Mouse (Mus musculus): ENCODE data around the gene Cyp4f39. TPM values are rescaled to one million over a fixed set of nuclear protein-coding genes. Genes with fewer than 3 reads are reported as not detected.
A peak's percentile ranks its signal among the peaks of the same experiment; 100 is the strongest.
"Not testable (repeated sequence)": the region's sequence is repeated elsewhere in the genome, so short reads cannot be mapped to it uniquely, and the experiment has no call there.

Cyp4f39 gene
- total and polyA plus RNA-seq, 3 experiments, result 0.27 TPM; not detected in 2

GRCm38 (mm10) chr17:32534068-32534467, 81.5 kb downstream of the Cyp4f39 start:
- H3K4me1 ChIP-seq (ENCODE audit: insufficient read depth, low read depth, low read length), result no peaks in the 10 kb centered on the region
- peaks cover 18% of the 10 kb centered on the region for H3K27me3 ChIP-seq (ENCODE audit: insufficient read depth, low read length)
- H3K9me3 ChIP-seq (replicated peaks), result no peaks in the 10 kb centered on the region
- DNase-seq (ENCODE audit: low spot score) (no peak), ATAC-seq (ENCODE audit: extremely low read depth, insufficient number of reproducible peaks, low FRiP score, poor library complexity, severe bottlenecking) (no peak)
- H3K4me3 ChIP-seq (ENCODE audit: low read depth, low read length), result no peak overlapping the region
- H3K36me3 ChIP-seq (replicated peaks), result no peaks in the 10 kb centered on the region
- no peak for TF ChIP-seq GATA1 (IDR thresholded peaks at IDR 0.05; ENCODE audit: borderline replicate concordance, low read length)
- no peak for TF ChIP-seq CTCF (IDR thresholded peaks at IDR 0.05; ENCODE audit: low read depth, low read length)
- no peak for TF ChIP-seq GATA2 (IDR thresholded peaks at IDR 0.05; ENCODE audit: borderline replicate concordance, low read depth, low read length)
- TF ChIP-seq POLR2AphosphoS5 (IDR thresholded peaks at IDR 0.05; ENCODE audit: insufficient replicate concordance, low read depth, low read length), result no peak
- no peak for TF ChIP-seq TAL1 (conservative IDR thresholded peaks at IDR 0.05; ENCODE audit: low read depth, low read length)

- H3K27me3 ChIP-seq (ENCODE audit: insufficient read depth, low read length), result peaks cover 21% of the 10 kb centered on the region
- H3K4me3 ChIP-seq (ENCODE audit: low read depth, low read length), result peak within 1 kb of the TSS; percentile 9; the same call in 1 of the 2 replicates
- H3K36me3 ChIP-seq (replicated peaks); ATAC-seq (ENCODE audit: extremely low read depth, insufficient number of reproducible peaks, low FRiP score, poor library complexity, severe bottlenecking); H3K4me1 ChIP-seq (ENCODE audit: insufficient read depth, low read depth, low read length); H3K9me3 ChIP-seq (replicated peaks): not testable (repeated sequence)
- peak; percentile 4 for DNase-seq (ENCODE audit: low spot score)
These were observed 83.7 kb downstream of the Cyp4f39 start, which contains the start of gene Cyp4f16 for GRCm38 (mm10) chr17:32536051-32536866. Cyp4f16 (plus strand) TSS chr17:32536558.

GRCm38 (mm10) chr17:32536867-32537250, 84.3 kb downstream of the Cyp4f39 start:
- H3K9me3 ChIP-seq (replicated peaks), result no peaks in the 10 kb centered on the region
- peak overlapping the region; percentile 9; the same call in 1 of the 2 replicates for H3K4me3 ChIP-seq (ENCODE audit: low read depth, low read length)
- no peaks in the 10 kb centered on the region for H3K4me1 ChIP-seq (ENCODE audit: insufficient read depth, low read depth, low read length)
- no peak for ATAC-seq (ENCODE audit: extremely low read depth, insufficient number of reproducible peaks, low FRiP score, poor library complexity, severe bottlenecking)
- no peaks in the 10 kb centered on the region for H3K36me3 ChIP-seq (replicated peaks)
- DNase-seq (ENCODE audit: low spot score), result no peak
- no peak for TF ChIP-seq GATA1 (IDR thresholded peaks at IDR 0.05; ENCODE audit: borderline replicate concordance, low read length)
- no peak for TF ChIP-seq CTCF (IDR thresholded peaks at IDR 0.05; ENCODE audit: low read depth, low read length)
- no peak for TF ChIP-seq POLR2AphosphoS5 (IDR thresholded peaks at IDR 0.05; ENCODE audit: insufficient replicate concordance, low read depth, low read length)
- no peak for TF ChIP-seq GATA2 (IDR thresholded peaks at IDR 0.05; ENCODE audit: borderline replicate concordance, low read depth, low read length)
- TF ChIP-seq TAL1 (conservative IDR thresholded peaks at IDR 0.05; ENCODE audit: low read depth, low read length), result no peak
- H3K27me3 ChIP-seq (ENCODE audit: insufficient read depth, low read length), result peaks cover 18% of the 10 kb centered on the region; the same call in 1 of the 2 replicates

Other genes with a start within 250 kb of the Cyp4f39 start
- gene Brd4, start 168.0 kb upstream of the Cyp4f39 start, total RNA-seq (2014; fragmentation: Nextera tagmentation), result 269 and 323 TPM in 2 replicates
- 11.5 and 16.0 TPM in 2 replicates for gene Brd4, start 168.0 kb upstream of the Cyp4f39 start, total RNA-seq (2017)
- gene Brd4, start 168.0 kb upstream of the Cyp4f39 start, polyA plus RNA-seq (2012), result 210 and 237 TPM in 2 replicates
- gene Akap8, start 131.5 kb upstream of the Cyp4f39 start, total RNA-seq (2014; fragmentation: Nextera tagmentation), result 67.3 and 80.8 TPM in 2 replicates
- 119 and 132 TPM in 2 replicates for gene Akap8, start 131.5 kb upstream of the Cyp4f39 start, total RNA-seq (2017)
- gene Akap8, start 131.5 kb upstream of the Cyp4f39 start, polyA plus RNA-seq (2012), result 251 and 272 TPM in 2 replicates
- 57.8 and 68.8 TPM in 2 replicates for gene Akap8l, start 102.1 kb upstream of the Cyp4f39 start, total RNA-seq (2014; fragmentation: Nextera tagmentation)
- 44.4 and 57.6 TPM in 2 replicates for gene Akap8l, start 102.1 kb upstream of the Cyp4f39 start, total RNA-seq (2017)
- 80.3 and 101 TPM in 2 replicates for gene Akap8l, start 102.1 kb upstream of the Cyp4f39 start, polyA plus RNA-seq (2012)
- gene Wiz, start 63.3 kb upstream of the Cyp4f39 start, total RNA-seq (2014; fragmentation: Nextera tagmentation), result 66.2 and 66.7 TPM in 2 replicates
- 2.3 and 2.7 TPM in 2 replicates for gene Wiz, start 63.3 kb upstream of the Cyp4f39 start, total RNA-seq (2017)
- gene Wiz, start 63.3 kb upstream of the Cyp4f39 start, polyA plus RNA-seq (2012), result 87.8 and 88.7 TPM in 2 replicates
- gene Rasal3, start 49.1 kb upstream of the Cyp4f39 start, total RNA-seq (2014; fragmentation: Nextera tagmentation), result 1.5 and 2.9 TPM in 2 replicates
- gene Rasal3, start 49.1 kb upstream of the Cyp4f39 start, total RNA-seq (2017), result 6.5 and 6.8 TPM in 2 replicates
- 0.86 and 1.1 TPM in 2 replicates for gene Rasal3, start 49.1 kb upstream of the Cyp4f39 start, polyA plus RNA-seq (2012)
- not detected in 2 replicates for gene Pglyrp2, start 28.6 kb upstream of the Cyp4f39 start, total RNA-seq (2014; fragmentation: Nextera tagmentation)
- 0.33 and 0.41 TPM in 2 replicates for gene Pglyrp2, start 28.6 kb upstream of the Cyp4f39 start, total RNA-seq (2017)
- gene Pglyrp2, start 28.6 kb upstream of the Cyp4f39 start, polyA plus RNA-seq (2012), result 0.31 and 0.35 TPM in 2 replicates
- 0.24 and 1.5 TPM in 2 replicates for gene Cyp4f17, start 53.3 kb downstream of the Cyp4f39 start, total RNA-seq (2014; fragmentation: Nextera tagmentation)
- not detected in 2 replicates for gene Cyp4f17, start 53.3 kb downstream of the Cyp4f39 start, total RNA-seq (2017)
- gene Cyp4f17, start 53.3 kb downstream of the Cyp4f39 start, polyA plus RNA-seq (2012), result 0.03 TPM in 1 of 2 replicates, not detected in the other
- not detected in 2 replicates for gene Cyp4f16, start 83.8 kb downstream of the Cyp4f39 start, total RNA-seq (2014; fragmentation: Nextera tagmentation)
- 0.93 and 1.1 TPM in 2 replicates for gene Cyp4f16, start 83.8 kb downstream of the Cyp4f39 start, total RNA-seq (2017)
- not detected in 2 replicates for gene Cyp4f16, start 83.8 kb downstream of the Cyp4f39 start, polyA plus RNA-seq (2012)
- gene Cyp4f37, start 168.6 kb downstream of the Cyp4f39 start, total RNA-seq (2014; fragmentation: Nextera tagmentation), result not detected in 2 replicates
- gene Cyp4f37, start 168.6 kb downstream of the Cyp4f39 start, total RNA-seq (2017), result 0.05 and 0.06 TPM in 2 replicates
- not detected in 2 replicates for gene Cyp4f37, start 168.6 kb downstream of the Cyp4f39 start, polyA plus RNA-seq (2012)
- not detected in 2 replicates for gene Cyp4f40, start 206.2 kb downstream of the Cyp4f39 start, total RNA-seq (2014; fragmentation: Nextera tagmentation)
- gene Cyp4f40, start 206.2 kb downstream of the Cyp4f39 start, total RNA-seq (2017), result 0.05 TPM in 1 of 2 replicates, not detected in the other
- not detected in 2 replicates for gene Cyp4f40, start 206.2 kb downstream of the Cyp4f39 start, polyA plus RNA-seq (2012)
- gene Cyp4f15, start 232.9 kb downstream of the Cyp4f39 start, total RNA-seq (2014; fragmentation: Nextera tagmentation), result not detected in 2 replicates
- gene Cyp4f15, start 232.9 kb downstream of the Cyp4f39 start, total RNA-seq (2017), result 0.06 TPM in 1 of 2 replicates, not detected in the other
- gene Cyp4f15, start 232.9 kb downstream of the Cyp4f39 start, polyA plus RNA-seq (2012), result not detected in 2 replicates